Mouse (Mus musculus): Measurements from ENCODE around the gene Chd3. TPM values are rescaled to one million over a fixed set of nuclear protein-coding genes. Genes with fewer than 3 reads are reported as not detected.

Chd3 gene
- 83.5 and 91.9 TPM in 2 replicates for polyA plus RNA-seq (2015; fragmentation: Nextera tagmentation; extraction: Ambion mirVana)

DNA sequence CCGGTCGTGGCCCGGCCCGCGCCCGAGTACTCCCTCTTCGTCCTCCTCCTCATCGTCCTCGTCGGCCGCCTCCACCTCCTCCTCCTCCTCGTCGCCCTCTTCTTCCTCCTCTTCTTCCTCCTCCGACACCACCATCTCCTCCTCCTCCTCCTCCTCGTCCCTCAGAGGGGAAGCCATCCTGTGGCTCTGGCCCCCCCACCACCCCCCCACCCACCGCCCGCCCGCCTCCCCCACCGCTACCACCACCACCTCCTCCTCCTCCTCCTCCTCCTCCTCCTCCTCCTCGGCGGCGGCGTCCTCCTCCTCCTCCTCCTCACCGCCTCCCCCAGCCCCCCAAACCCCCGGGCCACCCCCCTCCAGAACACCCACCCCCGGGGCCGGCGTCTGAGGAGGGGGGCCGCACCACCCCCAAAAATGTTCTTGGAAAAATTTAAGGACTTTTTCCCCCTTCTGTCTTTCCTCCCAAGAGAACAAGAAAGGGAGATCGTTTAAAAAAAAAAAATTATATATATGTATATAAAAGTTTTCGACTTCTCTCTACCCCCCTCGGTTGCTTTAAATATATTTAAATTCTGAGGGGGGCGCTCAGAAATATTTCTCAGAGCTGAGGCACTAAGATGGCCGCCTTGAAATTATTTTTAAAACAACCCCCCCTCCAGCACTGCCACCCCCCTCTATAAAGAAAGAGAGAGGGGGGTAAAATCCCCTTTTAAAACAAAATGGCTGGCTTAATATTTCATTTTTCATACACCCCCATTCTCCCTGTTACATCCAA lies at the start of gene Chd3:
TSS of gene Chd3 (minus strand) at position 192 of the 775 bp plus-strand sequence.
- peak within 1 kb of the TSS; percentile 100 for H3K27ac ChIP-seq
- no peaks in the 10 kb centered on the region for H3K27me3 ChIP-seq
- WGBS = under 1% methylated on average over 24 of the region's 34 CpGs
- H3K4me3 ChIP-seq (replicated peaks) = peak within 1 kb of the TSS; percentile 95
- H3K36me3 ChIP-seq = peaks cover 9% of the 10 kb centered on the region; the same call in 1 of the 2 replicates
- H3K4me2 ChIP-seq (replicated peaks) = peak within 1 kb of the TSS; percentile 96
- peaks cover 62% of the 10 kb centered on the region for H3K4me1 ChIP-seq (replicated peaks)
- peak within 1 kb of the TSS; percentile 99 for H3K9ac ChIP-seq (replicated peaks)
- H3K9me3 ChIP-seq = no peaks in the 10 kb centered on the region
- no peak for ATAC-seq

DNA sequence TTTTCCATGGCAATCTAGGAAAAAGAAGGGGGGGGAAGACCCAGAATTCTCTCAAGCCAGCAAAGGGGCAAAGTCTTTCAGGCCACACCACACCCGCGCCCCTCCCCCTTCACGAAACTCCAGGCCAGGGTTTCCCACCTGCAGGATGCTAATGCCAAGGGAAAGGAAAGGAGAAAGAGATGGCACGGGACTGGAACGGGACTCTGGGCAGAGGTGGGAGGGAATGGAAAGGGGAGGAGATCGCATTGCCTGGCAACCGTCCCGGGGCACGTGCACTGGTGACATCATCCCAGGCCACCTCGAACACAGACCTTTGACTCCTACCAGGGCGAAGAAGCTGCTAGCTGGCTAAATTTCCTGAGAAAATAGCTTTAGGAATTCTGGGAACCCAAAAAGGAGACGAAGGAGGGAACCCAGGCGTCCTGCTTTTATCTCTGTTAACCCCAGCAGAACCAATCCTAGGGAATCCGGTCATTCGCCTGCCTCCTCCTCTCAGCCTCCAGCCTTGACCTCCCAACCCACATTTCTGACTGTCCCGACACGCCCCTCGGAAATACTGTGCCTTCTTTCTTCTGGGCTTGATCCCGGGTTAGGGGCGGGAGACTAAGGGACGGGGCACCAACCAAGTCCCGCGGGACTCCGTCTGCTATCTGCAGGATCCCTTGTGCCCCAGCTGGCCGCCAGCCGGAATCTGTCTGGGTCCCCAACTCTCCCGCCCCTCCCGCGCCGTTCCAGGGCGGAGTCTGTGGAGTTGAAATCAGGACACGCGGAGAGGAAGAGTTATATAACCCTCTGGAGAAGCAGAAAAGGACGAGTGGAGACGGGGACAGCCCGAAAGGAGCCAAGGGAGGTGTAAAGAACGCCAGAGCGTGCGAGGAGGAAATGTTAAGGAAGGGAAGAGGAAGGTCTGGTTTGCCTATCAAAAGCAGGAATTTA lies 48.5 kb upstream of the Chd3 start:
- Histone ChIP-seq H3K27ac (peak overlapping the region; percentile 100), H3K9ac (replicated peaks) (peak overlapping the region; percentile 75), H3K36me3 (peaks cover 7% of the 10 kb centered on the region), H3K27me3 (peaks cover 29% of the 10 kb centered on the region), H3K9me3 (no peaks in the 10 kb centered on the region), H3K4me3 (replicated peaks) (peak overlapping the region; percentile 83), H3K4me2 (replicated peaks) (peak overlapping the region; percentile 96), H3K4me1 (replicated peaks) (peaks cover 75% of the 10 kb centered on the region)
- ATAC-seq = peak; percentile 25
- under 1% methylated on average over 39 of the region's 39 CpGs for WGBS

DNA sequence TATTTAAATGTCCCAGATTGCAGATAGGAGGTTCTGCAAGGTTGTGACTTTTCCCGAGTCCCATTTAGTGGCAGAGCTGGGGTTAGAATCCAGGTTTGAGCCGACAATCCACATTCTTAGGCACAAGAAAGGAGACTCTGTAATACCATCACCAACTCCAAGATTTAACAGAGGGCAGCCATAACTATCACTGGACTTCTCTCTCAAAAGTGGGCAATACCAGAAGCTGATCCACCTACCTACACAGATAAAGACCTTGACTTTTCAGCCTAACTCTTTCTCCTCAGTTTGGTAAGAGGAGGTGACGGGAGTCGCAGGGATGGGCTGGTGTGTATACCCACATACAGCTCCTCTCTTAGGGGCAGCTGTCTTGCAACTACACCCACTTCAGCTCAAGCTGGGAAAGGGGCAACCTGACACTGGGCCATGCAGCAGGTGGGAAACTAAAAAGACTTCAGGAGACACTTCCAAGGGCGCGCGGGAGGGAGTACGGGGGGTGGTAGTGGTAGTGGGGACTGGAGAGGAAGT lies 47.8 kb upstream of the Chd3 start:
- peaks cover 22% of the 10 kb centered on the region for H3K27me3 ChIP-seq
- H3K9me3 ChIP-seq = no peaks in the 10 kb centered on the region
- H3K4me2 ChIP-seq (replicated peaks) = peak overlapping the region; percentile 96
- H3K9ac ChIP-seq (replicated peaks) = peak overlapping the region; percentile 63
- no peak for ATAC-seq
- H3K36me3 ChIP-seq = peaks cover 13% of the 10 kb centered on the region
- peaks cover 82% of the 10 kb centered on the region for H3K4me1 ChIP-seq (replicated peaks)
- 1% methylated on average over 8 of the region's 8 CpGs for WGBS
- peak overlapping the region; percentile 83 for H3K4me3 ChIP-seq (replicated peaks)
- peak overlapping the region; percentile 100 for H3K27ac ChIP-seq

DNA sequence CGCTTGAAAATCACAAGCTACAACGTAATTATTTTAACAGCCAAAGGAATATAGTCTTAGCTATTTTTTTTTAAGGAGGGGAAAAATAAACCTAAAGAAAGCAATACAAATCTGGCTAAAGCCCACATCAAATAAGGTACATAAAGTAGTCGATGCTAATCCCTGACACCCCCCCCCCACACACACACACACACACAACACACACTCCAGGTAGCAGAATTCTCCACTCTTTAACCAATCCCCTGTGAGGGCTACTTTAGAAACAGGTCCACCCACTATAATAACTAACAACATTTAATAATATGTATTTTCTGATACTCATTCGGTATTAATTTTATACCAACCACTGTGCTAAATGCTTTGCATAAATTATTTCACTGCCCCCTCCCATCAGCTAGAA lies 47.3 kb upstream of the Chd3 start:
- H3K4me3 ChIP-seq (replicated peaks) = peak overlapping the region; percentile 83
- no peaks in the 10 kb centered on the region for H3K9me3 ChIP-seq
- WGBS = 1% methylated on average over 4 of the region's 4 CpGs
- peak overlapping the region; percentile 100 for H3K27ac ChIP-seq
- peak overlapping the region; percentile 96 for H3K4me2 ChIP-seq (replicated peaks)
- H3K36me3 ChIP-seq = peaks cover 15% of the 10 kb centered on the region
- H3K4me1 ChIP-seq (replicated peaks) = peaks cover 84% of the 10 kb centered on the region
- H3K9ac ChIP-seq (replicated peaks) = peak overlapping the region; percentile 63
- peaks cover 17% of the 10 kb centered on the region for H3K27me3 ChIP-seq
- ATAC-seq = no peak

DNA sequence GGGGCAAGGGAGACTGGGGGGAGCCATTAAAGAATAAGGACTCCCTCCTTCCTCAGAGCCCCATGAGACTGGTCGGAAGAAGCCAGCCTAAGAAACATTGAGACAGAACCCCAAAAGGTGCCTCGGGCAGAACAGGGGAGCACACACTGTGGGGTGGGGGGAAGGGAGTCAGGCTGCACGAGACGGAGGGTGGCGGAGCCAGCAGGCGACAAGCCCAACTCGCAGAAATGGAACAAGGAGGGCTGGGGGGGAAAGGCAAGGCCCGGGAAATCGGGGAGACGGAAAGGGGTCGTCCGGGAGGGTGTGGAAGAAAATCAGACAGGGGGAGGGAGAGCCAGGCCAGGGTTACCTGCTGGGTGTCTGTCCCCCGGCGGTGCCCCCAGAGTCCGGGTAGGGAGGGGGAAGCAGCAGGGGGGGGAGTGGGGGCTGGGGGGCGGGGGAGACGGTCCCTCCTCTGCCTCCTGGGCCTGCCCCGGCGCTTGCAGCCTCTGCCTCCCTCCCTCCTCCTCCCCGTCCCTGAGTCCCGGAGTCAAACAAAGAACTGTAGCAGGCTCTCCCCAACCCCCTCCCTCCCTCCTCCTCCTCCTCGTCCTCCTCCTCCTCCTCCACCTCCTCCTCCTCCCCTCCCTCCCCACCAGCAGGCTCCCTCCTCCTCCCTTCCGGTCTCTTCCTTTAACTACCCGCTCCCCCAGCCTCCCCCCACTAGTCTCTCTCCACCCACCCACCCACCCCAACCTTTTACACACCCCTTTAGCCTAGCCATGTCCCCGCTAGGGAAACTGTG lies 46.7 kb upstream of the Chd3 start:
- WGBS = under 1% methylated on average over 16 of the region's 25 CpGs

DNA sequence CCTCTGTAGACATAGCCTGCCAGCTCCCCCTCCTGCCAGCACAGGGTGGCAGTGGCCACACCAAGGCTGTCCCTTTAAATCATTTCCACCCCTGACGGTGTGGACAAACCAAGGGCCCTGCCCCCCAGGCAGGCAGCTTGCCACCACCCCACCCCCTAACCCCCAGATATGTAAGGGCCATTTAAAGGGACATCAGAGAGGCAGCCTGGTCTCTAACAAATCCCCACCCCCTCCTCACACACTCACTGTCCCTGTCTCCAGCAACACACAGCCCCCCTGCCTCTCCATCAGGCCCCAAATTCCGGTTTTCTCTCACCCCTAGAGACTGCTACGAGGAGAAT lies 46.1 kb upstream of the Chd3 start:
- peak overlapping the region; percentile 99 for H3K9ac ChIP-seq (replicated peaks)
- peak overlapping the region; percentile 83 for H3K4me3 ChIP-seq (replicated peaks)
- H3K27me3 ChIP-seq = peaks cover 5% of the 10 kb centered on the region
- peaks cover 15% of the 10 kb centered on the region for H3K36me3 ChIP-seq
- H3K4me1 ChIP-seq (replicated peaks) = peaks cover 76% of the 10 kb centered on the region
- H3K4me2 ChIP-seq (replicated peaks) = peak overlapping the region; percentile 96
- H3K27ac ChIP-seq = peak overlapping the region; percentile 100
- 0% methylated on average over 3 of the region's 3 CpGs for WGBS
- ATAC-seq = peak; percentile 22
- H3K9me3 ChIP-seq = no peaks in the 10 kb centered on the region

More for the DNA sequence above, 46.7 kb upstream of the Chd3 start:
- H3K27me3 ChIP-seq = peaks cover 11% of the 10 kb centered on the region
- H3K27ac ChIP-seq = peak overlapping the region; percentile 100
- peak overlapping the region; percentile 83 for H3K4me3 ChIP-seq (replicated peaks)
- peaks cover 15% of the 10 kb centered on the region for H3K36me3 ChIP-seq
- no peak for ATAC-seq
- peak overlapping the region; percentile 96 for H3K4me2 ChIP-seq (replicated peaks)
- H3K4me1 ChIP-seq (replicated peaks) = peaks cover 78% of the 10 kb centered on the region
- peak overlapping the region; percentile 99 for H3K9ac ChIP-seq (replicated peaks)
- H3K9me3 ChIP-seq = no peaks in the 10 kb centered on the region

DNA sequence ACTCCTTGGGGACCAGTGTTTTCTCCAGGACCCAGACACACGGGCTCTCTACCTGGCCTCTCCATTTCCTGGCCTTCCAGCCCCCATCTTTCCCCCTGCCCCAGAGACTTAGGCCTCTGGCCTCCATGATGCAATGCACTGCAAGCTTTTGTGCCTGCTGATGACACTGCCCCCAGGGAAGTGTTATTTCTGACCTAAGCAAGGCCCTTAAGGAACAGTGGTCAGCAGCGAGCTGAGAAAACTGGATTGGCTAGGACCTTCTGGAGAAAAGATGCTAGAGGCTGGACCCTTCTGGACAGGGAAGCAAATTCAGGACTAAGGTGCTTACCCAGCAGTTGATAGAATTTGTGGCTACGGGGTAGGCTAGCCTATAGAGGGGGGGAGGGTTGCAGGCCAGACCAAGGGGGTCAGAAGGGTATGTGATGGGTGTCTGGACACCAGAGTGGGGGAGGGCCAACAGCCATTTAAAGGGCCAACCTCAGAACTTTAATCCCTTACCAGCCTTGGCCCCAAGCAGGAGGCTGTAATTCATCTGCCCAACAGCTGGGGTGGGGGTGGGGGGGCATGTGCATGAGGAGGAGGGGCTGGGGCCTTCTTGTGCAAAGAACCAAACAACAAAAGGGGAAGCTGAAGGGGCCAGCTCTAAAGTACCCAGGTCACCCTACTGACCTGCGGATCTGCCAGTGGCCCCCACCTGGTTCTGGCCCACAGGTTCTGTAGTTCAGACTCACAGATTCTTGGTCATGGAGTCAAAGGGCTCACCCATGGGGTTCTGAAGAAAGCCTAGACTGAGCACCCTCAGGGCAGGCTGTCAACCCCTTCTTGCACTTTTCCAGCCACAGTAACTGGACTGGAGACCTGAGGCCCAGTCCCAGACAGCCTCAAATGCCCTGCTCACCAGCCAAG lies 45.5 kb upstream of the Chd3 start:
- peaks cover 71% of the 10 kb centered on the region for H3K4me1 ChIP-seq (replicated peaks)
- ATAC-seq = no peak
- 11% methylated on average over 4 of the region's 4 CpGs for WGBS

DNA sequence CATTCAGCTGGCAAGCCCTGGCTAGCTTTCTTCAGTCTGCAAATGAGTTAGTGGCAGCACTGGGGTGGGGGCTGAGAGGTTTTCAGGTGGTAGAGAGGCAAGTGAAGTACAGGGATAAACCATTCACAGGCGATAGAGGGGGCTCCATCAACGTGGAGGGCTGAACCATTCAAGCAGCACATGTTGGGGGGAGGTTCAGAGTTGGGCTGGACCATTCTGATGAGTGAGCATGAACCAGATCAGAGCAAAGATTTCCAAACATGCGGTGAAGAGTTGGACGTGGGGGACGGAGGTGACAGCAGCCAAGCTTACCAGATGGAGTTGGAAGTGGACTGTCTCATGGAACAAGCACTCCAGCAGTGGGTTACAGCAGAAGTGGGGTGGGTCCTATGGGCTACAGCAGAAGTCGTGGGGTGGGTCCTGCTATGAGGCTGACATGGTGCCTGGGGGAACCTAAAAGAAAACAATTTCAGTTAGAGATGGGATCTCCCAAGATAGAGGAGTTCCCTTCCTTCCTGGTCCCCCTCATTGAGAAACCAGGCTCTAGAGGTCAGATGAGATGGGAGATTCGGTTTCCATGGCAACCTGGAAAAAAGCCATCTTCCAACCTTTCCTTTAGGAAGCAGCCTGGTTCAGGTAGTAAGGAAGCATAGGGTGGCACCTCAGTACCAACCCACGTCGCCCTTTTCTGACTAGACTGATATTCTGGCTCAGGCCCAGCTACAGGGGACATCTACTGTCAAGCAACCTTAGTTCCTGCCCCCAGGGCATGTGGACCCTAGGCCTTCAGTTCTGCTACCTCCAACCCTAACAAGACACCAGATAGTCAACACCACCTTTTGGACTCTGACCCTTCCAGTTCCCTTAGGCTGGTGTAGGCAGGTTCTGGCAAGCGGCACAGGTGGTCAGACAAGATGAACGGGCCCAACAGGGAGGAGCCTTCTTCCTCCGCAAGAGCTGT lies 44.3 kb upstream of the Chd3 start, which contains the start of gene Kdm6b:
TSS of gene Kdm6b (minus strand) at position 455 of the 961 bp plus-strand sequence.
- WGBS = 37% methylated on average over 12 of the region's 12 CpGs
- peaks cover 15% of the 10 kb centered on the region for H3K36me3 ChIP-seq
- H3K4me3 ChIP-seq (replicated peaks) = peak within 1 kb of the TSS; percentile 83
- peak within 1 kb of the TSS; percentile 100 for H3K27ac ChIP-seq
- no peak for ATAC-seq
- peaks cover 75% of the 10 kb centered on the region for H3K4me1 ChIP-seq (replicated peaks)
- peak within 1 kb of the TSS; percentile 96 for H3K4me2 ChIP-seq (replicated peaks)
- no peaks in the 10 kb centered on the region for H3K9me3 ChIP-seq
- H3K9ac ChIP-seq (replicated peaks) = peak within 1 kb of the TSS; percentile 99
- no peaks in the 10 kb centered on the region for H3K27me3 ChIP-seq

More for the DNA sequence above, 45.5 kb upstream of the Chd3 start:
- Histone ChIP-seq H3K4me2 (replicated peaks) (peak overlapping the region; percentile 96), H3K9me3 (no peaks in the 10 kb centered on the region), H3K27me3 (no peaks in the 10 kb centered on the region), H3K36me3 (peaks cover 15% of the 10 kb centered on the region), H3K4me3 (replicated peaks) (peak overlapping the region; percentile 83), H3K27ac (peak overlapping the region; percentile 100), H3K9ac (replicated peaks) (peak overlapping the region; percentile 99)

DNA sequence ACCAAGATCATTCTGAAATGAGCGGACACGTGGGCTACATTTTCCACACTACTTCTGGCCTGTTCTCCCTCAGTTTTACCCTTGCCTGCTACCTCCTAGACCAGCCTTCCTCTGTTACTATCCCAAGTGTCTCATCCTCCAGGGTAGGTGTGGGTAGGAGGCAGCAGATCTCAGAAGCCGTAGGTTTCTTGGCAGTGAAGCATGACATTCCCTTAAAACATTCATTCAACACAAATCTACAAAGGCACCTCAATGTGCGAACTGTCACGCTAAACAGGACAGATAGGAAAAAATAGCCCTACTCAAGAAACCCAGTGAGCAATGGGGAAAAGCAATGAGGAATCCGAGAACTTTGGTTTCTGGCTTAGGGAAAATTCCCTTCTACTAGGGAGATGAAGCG lies 43.3 kb upstream of the Chd3 start:
- peaks cover 21% of the 10 kb centered on the region for H3K36me3 ChIP-seq
- WGBS = 62% methylated on average over 7 of the region's 7 CpGs

More for the DNA sequence above, 43.3 kb upstream of the Chd3 start:
- Histone ChIP-seq H3K9me3 (no peaks in the 10 kb centered on the region), H3K27me3 (no peaks in the 10 kb centered on the region), H3K4me1 (replicated peaks) (peaks cover 75% of the 10 kb centered on the region), H3K27ac (peak overlapping the region; percentile 100), H3K4me3 (replicated peaks) (peak overlapping the region; percentile 83), H3K9ac (replicated peaks) (peak overlapping the region; percentile 99), H3K4me2 (replicated peaks) (peak overlapping the region; percentile 96)
- no peak for ATAC-seq
